Mouse (Mus musculus) midbrain, embryonic 10.5 days (tissue): Measurements from ENCODE around the gene Spcs3. TPM values are rescaled to one million over a fixed set of nuclear protein-coding genes. Genes with fewer than 3 reads are reported as not detected.

Experiments
- DNase-seq: peaks from one replicate; pipeline ENCODE4 v3.0.0-alpha.2; 2017; ENCODE audit warnings: low spot score
- H3K27ac ChIP-seq: fragments of 300-500 bp; sonication (generic); replicated peaks from 2 replicates; pipeline ENCODE4 v1.5.1; 2016; ENCODE audit warnings: mild to moderate bottlenecking
- H3K27me3 ChIP-seq: fragments of 300-500 bp; sonication (generic); 2 replicates; pipeline ENCODE4 v1.6.1; 2016; ENCODE audit warnings: low read depth, mild to moderate bottlenecking; ENCODE audit not compliant: poor library complexity, severe bottlenecking
- H3K36me3 ChIP-seq: fragments of 300-500 bp; sonication (generic); 2 replicates; pipeline ENCODE4 v1.6.1; 2016; ENCODE audit warnings: mild to moderate bottlenecking, moderate library complexity
- H3K4me1 ChIP-seq: fragments of 300-500 bp; sonication (generic); 2 replicates; pipeline ENCODE4 v1.6.1; 2016
- H3K4me3 ChIP-seq: fragments of 300-500 bp; sonication (generic); 2 replicates; pipeline ENCODE4 v1.5.1; 2016; ENCODE audit warnings: mild to moderate bottlenecking, moderate library complexity
- H3K9me3 ChIP-seq: fragments of 300-500 bp; sonication (generic); replicated peaks from 2 replicates; pipeline ENCODE4 v1.6.1; 2016; ENCODE audit warnings: mild to moderate bottlenecking
- WGBS: fragments of 180-500 bp; shearing (Covaris S2); methylation state at CpG from one replicate; pipeline ENCODE4 v1.1.7; 2016; 5-methylcytosine and 5-hydroxymethylcytosine counted together
- polyA plus RNA-seq: library from polyadenylated mRNA; unstranded; fragments of >200 nt; fragmentation: Nextera tagmentation; extraction: Ambion mirVana; gene quantifications from 2 replicates; pipeline ENCODE4 v1.2.1, GENCODE M21; 2016

Gene Spcs3
- polyA plus RNA-seq: 90.3 and 95.5 TPM in 2 replicates

DNA sequence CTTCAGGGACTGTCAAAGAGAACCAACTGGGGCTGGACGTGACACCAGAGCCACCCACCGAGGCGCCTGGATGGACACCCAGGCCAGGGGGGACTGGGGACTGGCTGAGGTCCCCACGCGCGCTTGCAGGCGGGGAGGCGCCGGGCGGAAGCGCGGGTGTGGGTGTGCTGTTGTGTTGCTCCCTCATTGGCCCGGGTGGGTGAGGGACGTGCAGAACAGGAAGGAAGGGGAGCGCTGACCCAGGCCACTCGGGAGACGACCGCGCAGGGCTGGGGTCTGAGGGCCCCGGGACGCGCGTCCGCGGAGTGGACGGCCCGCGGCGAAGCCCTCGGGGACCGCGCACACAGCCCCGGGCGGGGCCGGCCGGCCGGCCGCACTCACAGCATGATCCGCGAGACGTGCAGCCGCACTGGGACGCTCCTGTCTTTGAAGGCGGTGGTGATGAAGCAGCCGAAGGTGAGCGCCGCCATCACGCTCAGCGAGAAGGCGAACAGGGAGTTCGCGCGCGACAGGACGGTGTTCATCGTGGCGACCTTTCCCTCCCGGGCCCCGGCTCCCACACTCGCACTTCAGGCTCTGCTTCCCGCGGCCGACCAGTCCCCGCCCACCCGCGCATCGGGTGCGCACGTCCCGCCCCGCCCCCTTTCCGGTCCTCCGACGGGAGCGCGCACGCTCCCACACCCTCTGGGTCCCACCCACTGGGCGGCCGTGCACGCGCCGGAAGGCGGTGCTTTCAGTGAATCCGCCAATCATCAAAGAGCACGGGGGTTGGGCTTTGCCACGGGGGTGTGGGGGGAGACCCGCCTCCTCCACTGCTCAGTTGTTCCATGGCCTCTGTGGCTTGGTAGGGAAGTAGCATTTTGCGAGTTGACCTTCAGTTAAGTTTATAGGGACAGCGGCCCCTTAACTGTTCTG, at the start of gene Spcs3, which contains the start of gene Asb5:
Gene Spcs3, minus strand, starts transcription at position 617 of the 915 bp plus-strand sequence.
Gene Asb5, plus strand, starts transcription at position 199 of the 915 bp plus-strand sequence.
- peak within 1 kb of the TSS; percentile 91 for H3K4me3 ChIP-seq
- H3K36me3 ChIP-seq: peaks cover 24% of the 10 kb centered on the region
- under 1% methylated on average over 89 of the region's 89 CpGs for WGBS
- no peaks in the 10 kb centered on the region for H3K27me3 ChIP-seq
- no peaks in the 10 kb centered on the region for H3K9me3 ChIP-seq
- peak within 1 kb of the TSS; percentile 95 for H3K27ac ChIP-seq
- peaks cover 22% of the 10 kb centered on the region for H3K4me1 ChIP-seq
- DNase-seq: peak; percentile 95

DNA sequence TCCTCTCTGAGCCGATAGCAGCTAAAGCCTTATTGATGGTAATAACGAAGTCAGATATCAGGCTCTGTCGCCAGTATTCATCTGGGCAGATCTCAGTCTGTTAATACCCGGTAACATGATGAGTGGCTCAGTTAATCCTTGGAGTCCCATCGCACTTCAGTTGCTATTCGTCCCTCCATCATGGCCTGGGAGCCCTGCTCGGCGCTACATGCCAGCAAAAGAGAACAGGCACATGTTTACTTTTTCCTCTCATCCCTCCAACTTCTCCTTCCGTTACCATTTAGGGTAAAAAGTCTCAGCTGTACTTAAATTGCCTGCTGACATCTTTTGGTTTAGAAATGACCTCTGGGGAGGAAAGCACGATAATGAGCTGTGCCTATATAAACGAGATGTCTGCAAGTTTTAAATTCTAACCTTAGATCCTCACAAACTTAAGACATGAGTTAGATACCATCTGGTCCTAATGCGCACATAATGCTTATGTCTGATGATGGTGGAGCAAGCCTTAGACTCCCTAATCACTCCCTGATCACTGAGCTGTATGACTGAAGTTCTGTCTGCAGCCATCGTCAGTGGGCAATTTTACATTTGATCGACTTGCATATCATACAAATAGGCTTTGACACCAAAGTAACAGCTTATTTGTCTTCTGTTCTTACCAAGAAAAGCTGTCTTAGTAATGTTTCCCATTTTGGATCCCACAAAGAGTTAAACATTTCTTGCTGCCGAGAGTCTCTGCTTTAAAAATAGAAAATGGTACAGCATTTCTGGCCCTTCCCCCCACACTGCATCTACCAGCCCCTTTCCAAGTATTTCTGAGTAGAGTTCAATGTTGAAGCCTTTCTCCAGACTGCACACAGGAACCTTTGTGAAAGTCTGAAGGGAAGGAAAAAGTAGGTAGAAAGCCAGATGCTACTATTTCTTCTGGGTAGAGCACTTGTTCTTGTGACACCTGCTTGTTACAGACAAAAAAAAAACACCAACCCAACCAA, 41.1 kb upstream of the Spcs3 start:
- no peaks in the 10 kb centered on the region for H3K9me3 ChIP-seq
- DNase-seq: no peak
- no peaks in the 10 kb centered on the region for H3K27me3 ChIP-seq
- 84% methylated on average over 15 of the region's 15 CpGs for WGBS
- 0 out of 2 replicates have a peak, but pooled peaks cover 3% of the 10 kb centered on the region for H3K4me1 ChIP-seq
- H3K4me3 ChIP-seq: no peak overlapping the region
- H3K27ac ChIP-seq: no peak overlapping the region
- no peaks in the 10 kb centered on the region for H3K36me3 ChIP-seq

DNA sequence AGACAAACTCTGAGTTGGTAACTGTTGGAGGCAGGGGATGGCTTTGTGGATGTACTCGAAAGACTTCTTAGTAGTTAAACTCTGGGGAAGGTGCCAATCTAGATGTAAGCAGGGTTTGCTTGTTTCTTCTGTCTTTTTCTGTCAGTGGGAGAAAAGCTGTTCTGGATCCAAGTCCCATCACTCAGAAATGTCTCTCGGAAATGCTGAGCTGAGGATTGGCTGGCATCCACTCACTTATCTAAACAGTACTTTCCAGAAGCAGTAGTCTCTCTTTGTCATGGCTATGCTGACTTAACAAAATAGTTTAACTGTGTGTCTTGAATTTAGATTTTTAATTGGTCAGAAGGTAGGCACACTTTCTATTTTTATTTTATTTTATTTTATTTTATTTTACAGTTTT, 37.4 kb upstream of the Spcs3 start:
- Histone ChIP-seq H3K4me1 (0 out of 2 replicates have a peak, but pooled peaks cover 3% of the 10 kb centered on the region), H3K36me3 (no peaks in the 10 kb centered on the region), H3K4me3 (no peak overlapping the region), H3K27me3 (no peaks in the 10 kb centered on the region), H3K27ac (no peak overlapping the region), H3K9me3 (no peaks in the 10 kb centered on the region)
- WGBS: 88% methylated on average over 2 of the region's 2 CpGs
- no peak for DNase-seq

DNA sequence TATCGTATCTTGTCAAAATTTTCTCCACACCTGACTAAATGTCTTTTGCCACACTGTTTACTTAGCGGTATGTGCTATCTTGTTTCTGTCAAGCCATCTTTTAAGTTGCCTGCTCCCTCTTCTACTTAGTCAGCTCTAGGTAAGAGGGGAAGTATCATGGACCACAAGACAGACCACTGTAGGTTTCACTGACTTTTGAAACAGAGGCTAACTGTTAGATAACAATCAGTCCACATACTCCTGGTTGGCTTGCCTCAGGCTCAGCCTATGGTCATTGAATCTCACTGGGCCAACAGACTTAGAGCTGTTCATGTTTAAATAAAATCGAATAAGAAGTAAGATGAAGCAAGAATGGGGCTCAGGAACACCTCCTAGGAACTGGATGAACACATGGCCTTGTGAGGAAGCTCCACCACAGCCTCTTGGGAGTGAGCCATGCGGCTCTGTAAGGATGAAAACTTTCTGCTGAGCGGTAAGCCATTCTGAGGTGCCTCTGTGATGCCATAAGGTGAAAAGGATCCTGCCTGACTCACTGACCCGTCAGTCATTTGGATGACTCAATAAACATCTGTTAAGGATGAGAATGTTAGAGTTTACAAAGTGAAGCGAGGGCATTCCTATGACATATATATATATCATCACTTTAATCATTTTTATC, 35.9 kb upstream of the Spcs3 start:
- H3K4me1 ChIP-seq: 0 out of 2 replicates have a peak, but pooled peaks cover 3% of the 10 kb centered on the region
- H3K9me3 ChIP-seq: no peaks in the 10 kb centered on the region
- 88% methylated on average over 7 of the region's 7 CpGs for WGBS
- no peak for DNase-seq
- no peaks in the 10 kb centered on the region for H3K27me3 ChIP-seq
- H3K27ac ChIP-seq: no peak overlapping the region
- H3K36me3 ChIP-seq: no peaks in the 10 kb centered on the region
- no peak overlapping the region for H3K4me3 ChIP-seq

DNA sequence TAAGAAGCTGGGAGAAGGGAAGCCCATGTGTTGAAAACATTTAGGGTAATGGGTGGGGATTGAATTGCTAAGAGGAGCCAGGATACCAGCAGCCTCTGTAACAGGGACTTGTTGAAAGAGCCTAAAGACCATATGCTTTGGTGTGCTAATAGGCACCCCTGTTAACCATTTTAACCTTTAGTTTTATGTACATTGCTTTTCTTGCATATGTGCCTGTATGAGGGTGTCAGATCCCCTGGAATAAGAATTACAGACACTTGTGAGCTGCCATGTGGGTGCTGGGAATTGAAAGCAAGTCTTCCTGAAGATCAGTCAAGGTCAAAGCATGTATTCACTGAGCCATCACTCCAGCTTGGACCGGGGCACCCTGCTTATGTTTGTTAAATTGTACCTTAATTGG, 35.4 kb upstream of the Spcs3 start:
- no peak for DNase-seq

DNA sequence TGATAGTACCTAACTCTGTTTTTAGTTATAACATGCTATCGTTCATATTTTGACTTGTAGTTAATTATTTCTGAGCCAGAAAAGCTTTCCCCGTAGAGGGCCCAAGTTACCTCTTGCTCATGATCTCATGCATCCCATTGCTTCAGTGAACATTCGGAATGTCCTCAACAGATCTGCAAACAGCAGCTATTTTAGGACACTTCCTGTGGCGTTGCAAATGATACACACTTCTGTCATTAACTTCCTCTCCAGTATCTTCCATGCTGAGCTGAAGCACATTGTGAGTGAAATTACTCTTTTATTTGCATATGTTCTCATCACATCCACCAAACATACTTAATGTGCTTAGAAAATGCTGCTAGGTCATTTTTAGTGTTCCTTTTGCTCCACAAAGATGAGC, 32.3 kb upstream of the Spcs3 start:
- H3K4me3 ChIP-seq: no peak overlapping the region
- no peaks in the 10 kb centered on the region for H3K27me3 ChIP-seq
- no peak overlapping the region for H3K27ac ChIP-seq
- H3K4me1 ChIP-seq: no peaks in the 10 kb centered on the region
- no peak for DNase-seq
- H3K9me3 ChIP-seq: no peaks in the 10 kb centered on the region
- H3K36me3 ChIP-seq: no peaks in the 10 kb centered on the region
- WGBS: 83% methylated on average over 4 of the region's 4 CpGs

More for the DNA sequence above, 35.4 kb upstream of the Spcs3 start:
- H3K4me1 ChIP-seq: no peaks in the 10 kb centered on the region
- no peaks in the 10 kb centered on the region for H3K27me3 ChIP-seq
- WGBS: 93% methylated on average over 1 of the region's 1 CpGs
- H3K27ac ChIP-seq: no peak overlapping the region
- H3K9me3 ChIP-seq: no peaks in the 10 kb centered on the region
- H3K4me3 ChIP-seq: no peak overlapping the region
- no peaks in the 10 kb centered on the region for H3K36me3 ChIP-seq

DNA sequence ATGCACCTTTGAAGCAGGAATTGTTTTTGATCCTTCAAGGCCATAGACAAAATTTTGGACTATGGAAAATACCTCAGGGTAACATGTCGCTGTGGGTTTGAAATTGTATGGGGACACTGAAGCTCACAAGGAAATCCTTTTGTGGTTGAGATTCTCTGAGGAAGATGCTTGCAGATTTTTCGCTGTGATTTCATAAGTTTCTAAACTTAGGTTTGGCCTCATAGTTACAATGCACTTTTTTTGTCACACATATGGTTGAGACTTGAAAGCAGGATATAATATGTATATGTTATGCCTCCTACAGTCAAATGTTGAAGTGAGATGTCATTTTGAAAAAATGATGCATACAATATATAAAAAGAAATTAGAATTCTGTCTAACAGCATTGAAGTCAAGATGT, 25.1 kb upstream of the Spcs3 start:
- Histone ChIP-seq H3K9me3 (no peaks in the 10 kb centered on the region), H3K27me3 (no peaks in the 10 kb centered on the region), H3K36me3 (no peaks in the 10 kb centered on the region), H3K27ac (no peak overlapping the region), H3K4me1 (no peaks in the 10 kb centered on the region), H3K4me3 (no peak overlapping the region)
- 91% methylated on average over 2 of the region's 2 CpGs for WGBS
- DNase-seq: no peak

DNA sequence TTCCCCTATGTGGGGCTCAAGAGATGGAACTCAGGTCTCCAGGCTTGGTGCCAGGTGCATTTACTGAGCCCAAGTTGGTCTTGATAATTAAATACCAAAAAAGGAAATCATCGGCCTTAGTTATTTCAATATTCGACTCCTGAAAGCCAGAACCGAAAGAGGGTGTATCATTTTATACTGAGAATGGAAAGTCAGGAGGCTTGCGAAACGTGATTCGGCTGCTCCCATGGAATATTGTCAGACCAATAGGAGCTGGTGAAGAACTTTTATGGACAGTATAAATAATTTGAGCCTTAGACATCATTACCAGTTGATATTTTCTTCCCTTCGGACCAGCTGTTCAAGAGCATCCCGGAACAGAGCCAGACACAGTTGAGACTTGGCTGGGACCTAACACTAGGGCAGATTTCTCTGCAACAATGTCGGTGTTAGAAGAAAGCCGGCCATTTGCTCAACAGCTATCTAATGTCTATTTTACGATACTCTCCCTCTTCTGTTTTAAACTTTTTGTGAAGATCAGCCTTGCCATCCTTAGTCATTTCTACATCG, 20.3 kb upstream of the Spcs3 start:
- Histone ChIP-seq H3K36me3 (no peaks in the 10 kb centered on the region), H3K4me1 (no peaks in the 10 kb centered on the region), H3K27ac (no peak overlapping the region), H3K27me3 (no peaks in the 10 kb centered on the region), H3K4me3 (no peak overlapping the region), H3K9me3 (no peaks in the 10 kb centered on the region)
- no peak for DNase-seq
- 94% methylated on average over 12 of the region's 12 CpGs for WGBS

DNA sequence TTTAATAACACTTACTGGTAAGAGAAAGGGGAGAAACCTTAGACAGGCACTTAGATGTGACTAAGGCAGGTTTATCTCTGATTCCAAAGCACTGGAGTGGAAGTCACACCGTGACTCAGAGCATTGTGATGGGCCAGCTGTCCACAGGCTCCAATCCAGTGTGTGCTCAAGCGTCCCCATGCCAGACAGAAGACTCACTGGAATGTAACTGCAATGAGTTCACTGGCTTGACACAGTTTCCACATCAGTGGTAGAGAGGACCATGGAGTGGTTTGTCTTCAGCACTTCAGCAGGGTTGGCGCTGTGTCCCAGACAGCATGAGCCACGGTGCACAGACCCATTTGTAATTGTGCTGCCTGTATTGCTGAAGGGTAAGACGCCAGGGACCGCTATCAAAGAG, 18.6 kb upstream of the Spcs3 start:
- H3K27me3 ChIP-seq: peaks cover 7% of the 10 kb centered on the region; the same call in 1 of the 2 replicates
- no peaks in the 10 kb centered on the region for H3K36me3 ChIP-seq
- no peak overlapping the region for H3K27ac ChIP-seq
- no peaks in the 10 kb centered on the region for H3K4me1 ChIP-seq
- H3K4me3 ChIP-seq: no peak overlapping the region
- H3K9me3 ChIP-seq: no peaks in the 10 kb centered on the region
- WGBS: 70% methylated on average over 6 of the region's 6 CpGs
- DNase-seq: no peak

DNA sequence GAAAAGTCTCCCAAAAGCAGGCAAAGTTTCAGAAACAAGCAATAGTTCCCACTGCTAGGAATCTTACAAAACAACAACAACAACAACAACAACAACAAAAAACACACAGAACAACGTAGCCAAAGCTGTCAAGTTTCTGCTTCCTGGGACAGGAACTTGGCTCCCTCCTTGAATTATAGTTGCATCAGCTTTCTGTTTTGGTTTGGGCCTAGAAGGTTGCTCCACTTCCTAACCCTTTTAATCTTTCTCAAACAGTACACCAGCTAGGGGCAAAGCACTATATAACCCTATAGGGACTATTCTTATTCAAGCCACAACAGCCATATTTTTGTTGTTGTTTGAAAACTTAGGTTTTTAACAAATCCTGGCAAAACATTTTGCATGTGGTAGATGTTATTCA, 11.5 kb upstream of the Spcs3 start:
- Histone ChIP-seq H3K4me3 (no peak overlapping the region), H3K27ac (no peak overlapping the region), H3K27me3 (peaks cover 27% of the 10 kb centered on the region), H3K36me3 (no peaks in the 10 kb centered on the region), H3K9me3 (no peaks in the 10 kb centered on the region), H3K4me1 (no peaks in the 10 kb centered on the region)
- no peak for DNase-seq
- 85% methylated on average over 1 of the region's 1 CpGs for WGBS

DNA sequence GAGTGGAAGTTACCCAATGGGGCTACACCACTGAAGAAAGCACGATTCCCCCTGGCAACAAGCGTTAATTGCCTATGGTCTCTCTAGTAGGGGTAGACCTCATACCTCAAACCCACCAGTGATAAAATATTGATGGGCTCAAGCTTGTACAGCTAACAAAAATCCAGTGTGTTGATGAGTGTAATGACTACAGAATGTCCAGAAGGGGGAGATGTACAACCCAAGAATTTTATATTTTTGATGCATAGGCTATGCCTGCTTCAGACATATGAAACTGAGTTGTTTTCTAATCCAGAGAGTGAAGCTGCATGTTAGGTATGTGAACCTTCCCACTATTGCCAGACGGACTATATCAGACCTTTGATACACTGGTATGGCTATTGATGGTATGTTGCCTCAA, 7.5 kb upstream of the Spcs3 start:
- 96% methylated on average over 3 of the region's 3 CpGs for WGBS
- no peak for DNase-seq

DNA sequence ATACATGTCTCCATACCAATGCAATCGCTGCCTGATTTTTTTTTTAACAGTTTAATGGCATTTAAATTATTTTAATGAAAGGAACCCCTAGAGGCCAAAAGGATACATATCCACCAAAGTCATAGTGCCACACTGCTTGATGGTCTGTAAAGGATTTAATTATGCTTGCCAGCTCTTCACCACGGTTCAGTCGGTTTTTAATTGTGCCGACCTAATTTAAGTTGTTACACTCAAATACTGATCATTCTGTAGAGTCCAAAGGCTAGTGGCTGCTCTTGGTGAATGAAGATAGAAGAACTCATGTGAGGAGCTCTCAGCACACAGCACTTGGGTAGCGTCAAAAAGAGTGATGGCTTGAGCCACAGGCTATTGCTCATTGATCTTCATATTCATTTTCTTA, 5.4 kb upstream of the Spcs3 start:
- H3K36me3 ChIP-seq: no peaks in the 10 kb centered on the region
- no peak overlapping the region for H3K4me3 ChIP-seq
- H3K27me3 ChIP-seq: peaks cover 4% of the 10 kb centered on the region; the same call in 1 of the 2 replicates
- WGBS: 93% methylated on average over 5 of the region's 5 CpGs
- peaks cover 4% of the 10 kb centered on the region; the same call in 1 of the 2 replicates for H3K4me1 ChIP-seq
- no peaks in the 10 kb centered on the region for H3K9me3 ChIP-seq
- DNase-seq: no peak
- H3K27ac ChIP-seq: no peak overlapping the region

More for the DNA sequence above, 7.5 kb upstream of the Spcs3 start:
- H3K36me3 ChIP-seq: no peaks in the 10 kb centered on the region
- H3K9me3 ChIP-seq: no peaks in the 10 kb centered on the region
- no peak overlapping the region for H3K4me3 ChIP-seq
- H3K27me3 ChIP-seq: peaks cover 9% of the 10 kb centered on the region; the same call in 1 of the 2 replicates
- H3K27ac ChIP-seq: no peak overlapping the region
- no peaks in the 10 kb centered on the region for H3K4me1 ChIP-seq
